In genomic region chr14:16233515-16233914, GRCm38 (mm10) we compare ENCODE assay signal across 2 mouse cellular contexts.
TF ChIP-seq lines count a peak whose summit lies in the region.

No protein-coding gene starts in this region.

TF ChIP-seq in CH12.LX, 34 proteins besides CTCF, POLR2A, EP300 and RAD21:
- no peak for TF ChIP-seq JUN (IDR thresholded peaks at IDR 0.05; ENCODE audit: insufficient read depth, low read depth, low read length)
- no peak for TF ChIP-seq MAX (IDR thresholded peaks at IDR 0.05; ENCODE audit: low read length)
- 0 out of 2 replicates have a peak, but pooled peaks have one; percentile 22 for TF ChIP-seq TBP (conservative IDR thresholded peaks at IDR 0.05; ENCODE audit: low read depth, low read length)
- no peak for TF ChIP-seq MYC (IDR thresholded peaks at IDR 0.05; ENCODE audit: low read depth, low read length)
- TF ChIP-seq RCOR1 (conservative IDR thresholded peaks at IDR 0.05; ENCODE audit: low read depth, low read length): no peak

TF ChIP-seq in myocyte, 11 proteins besides CTCF, POLR2A, EP300 and RAD21:
- no peak for TF ChIP-seq POLR2AphosphoS2 (IDR thresholded peaks at IDR 0.05; ENCODE audit: insufficient read length, low read depth)
- no peak for TF ChIP-seq REST (IDR thresholded peaks at IDR 0.05; ENCODE audit: insufficient read depth, insufficient read length)
- no peak for TF ChIP-seq TCF12 (IDR thresholded peaks at IDR 0.05; ENCODE audit: insufficient read depth, poor library complexity, severe bottlenecking)
- no peak for TF ChIP-seq SRF (IDR thresholded peaks at IDR 0.05; ENCODE audit: control insufficient read depth, insufficient read length, low read depth)
- no peak for TF ChIP-seq USF1 (IDR thresholded peaks at IDR 0.05; ENCODE audit: low read depth)
- no peak for TF ChIP-seq MYOD1 (IDR thresholded peaks at IDR 0.05; ENCODE audit: control insufficient read depth in 1 of 3, insufficient read length in 2 of 3, low read depth in 2 of 3)
- TF ChIP-seq MAX (IDR thresholded peaks at IDR 0.05; ENCODE audit: low read depth): no peak
- no peak for TF ChIP-seq TCF3 (IDR thresholded peaks at IDR 0.05; ENCODE audit: insufficient read length, low read depth)
- TF ChIP-seq MYOG (IDR thresholded peaks at IDR 0.05; ENCODE audit: control insufficient read depth in 1 of 3, insufficient read depth in 1 of 3, insufficient read length in 2 of 3, low read depth in 2 of 3): no peak
- no peak for TF ChIP-seq CEBPB (IDR thresholded peaks at IDR 0.05; ENCODE audit: insufficient read depth, poor library complexity, severe bottlenecking)
- no peak for TF ChIP-seq E2F4 (IDR thresholded peaks at IDR 0.05; ENCODE audit: insufficient read depth)
